Mouse (Mus musculus): Measurements from ENCODE around the gene Pou1f1. TPM values are rescaled to one million over a fixed set of nuclear protein-coding genes. Genes with fewer than 3 reads are reported as not detected.

The Pou1f1 gene
- total RNA-seq, 1 experiment: not detected

- H3K36me3 ChIP-seq (ENCODE audit: control insufficient read depth, insufficient read depth, low read length, poor library complexity, severe bottlenecking): no peaks in the 10 kb centered on the region
- no peak overlapping the region for H3K27ac ChIP-seq (ENCODE audit: insufficient read depth, low read depth, low read length, poor library complexity, severe bottlenecking)
- TF ChIP-seq ZNF384 (IDR thresholded peaks at IDR 0.05; ENCODE audit: low read depth, low read length) (no peak), MAFK (IDR thresholded peaks at IDR 0.05; ENCODE audit: insufficient read depth, low read depth, low read length) (no peak), HCFC1 (IDR thresholded peaks at IDR 0.05; ENCODE audit: borderline replicate concordance, insufficient read depth, low read length) (no peak), ZC3H11A (IDR thresholded peaks at IDR 0.05; ENCODE audit: borderline replicate concordance, low read depth, low read length) (no peak), CHD2 (IDR thresholded peaks at IDR 0.05; ENCODE audit: low read depth, low read length) (no peak)
- no peaks in the 10 kb centered on the region for H3K4me1 ChIP-seq (ENCODE audit: control insufficient read depth in 2 of 2, insufficient read depth in 2 of 2, low read length in 2 of 2, poor library complexity in 1 of 2)
- peak overlapping the region; percentile 90 to 91 for H3K4me3 ChIP-seq (ENCODE audit: insufficient read depth in 1 of 2, low read depth in 1 of 2, low read length in 2 of 2, poor library complexity in 1 of 2, severe bottlenecking in 1 of 2)
- no peaks in the 10 kb centered on the region for H3K9me3 ChIP-seq (ENCODE audit: control insufficient read depth, insufficient read depth, low read depth, low read length)
- H3K9ac ChIP-seq (ENCODE audit: insufficient read depth, low read depth, low read length, poor library complexity, severe bottlenecking): no peak overlapping the region
- in situ Hi-C loops (cut with MboI; ENCODE audit: low sequenced_read_pairs in 2 of 2, unreplicated experiment in 2 of 2): no loop called here
- peak; percentile 1 for DNase-seq (ENCODE audit: low read depth, low spot score)
These were observed 41.0 kb downstream of the Pou1f1 start for GRCm38 (mm10) chr16:65560996-65561962.

- H3K27ac ChIP-seq (ENCODE audit: insufficient read depth, low read depth, low read length, poor library complexity, severe bottlenecking): no peak within 1 kb of the TSS
- peak; percentile 73 for DNase-seq (ENCODE audit: low read depth, low spot score)
- peak within 1 kb of the TSS; percentile 87 for H3K9ac ChIP-seq (ENCODE audit: insufficient read depth, low read depth, low read length, poor library complexity, severe bottlenecking)
- H3K4me3 ChIP-seq (ENCODE audit: insufficient read depth in 1 of 2, low read depth in 1 of 2, low read length in 2 of 2, poor library complexity in 1 of 2, severe bottlenecking in 1 of 2): peak within 1 kb of the TSS; percentile 90 to 91
- H3K4me1 ChIP-seq (ENCODE audit: control insufficient read depth in 2 of 2, insufficient read depth in 2 of 2, low read length in 2 of 2, poor library complexity in 1 of 2): no peaks in the 10 kb centered on the region
- TF ChIP-seq HCFC1 (IDR thresholded peaks at IDR 0.05; ENCODE audit: borderline replicate concordance, insufficient read depth, low read length) (peak; percentile 85), ZC3H11A (IDR thresholded peaks at IDR 0.05; ENCODE audit: borderline replicate concordance, low read depth, low read length) (no peak)
- no peaks in the 10 kb centered on the region for H3K36me3 ChIP-seq (ENCODE audit: control insufficient read depth, insufficient read depth, low read length, poor library complexity, severe bottlenecking)
- in situ Hi-C loops (cut with MboI; ENCODE audit: low sequenced_read_pairs in 2 of 2, unreplicated experiment in 2 of 2): no loop called here
- no peaks in the 10 kb centered on the region for H3K9me3 ChIP-seq (ENCODE audit: control insufficient read depth, insufficient read depth, low read depth, low read length)
These were observed 41.9 kb downstream of the Pou1f1 start, which contains the start of gene Chmp2b for GRCm38 (mm10) chr16:65561963-65562863. Gene Chmp2b (minus strand): TSS chr16:65562726.

GRCm38 (mm10) chr16:65562864-65563206 is 42.5 kb downstream of the Pou1f1 start:
- in situ Hi-C loops (cut with MboI; ENCODE audit: low sequenced_read_pairs in 2 of 2, unreplicated experiment in 2 of 2): no loop called here
- no peak overlapping the region for H3K27ac ChIP-seq (ENCODE audit: insufficient read depth, low read depth, low read length, poor library complexity, severe bottlenecking)
- H3K9me3 ChIP-seq (ENCODE audit: control insufficient read depth, insufficient read depth, low read depth, low read length): no peaks in the 10 kb centered on the region
- no peak; the same call in 1 of the 2 replicates for TF ChIP-seq HCFC1 (IDR thresholded peaks at IDR 0.05; ENCODE audit: borderline replicate concordance, insufficient read depth, low read length)
- TF ChIP-seq ZC3H11A (IDR thresholded peaks at IDR 0.05; ENCODE audit: borderline replicate concordance, low read depth, low read length): no peak
- no peak for TF ChIP-seq MAFK (IDR thresholded peaks at IDR 0.05; ENCODE audit: insufficient read depth, low read depth, low read length)
- no peak for TF ChIP-seq ZNF384 (IDR thresholded peaks at IDR 0.05; ENCODE audit: low read depth, low read length)
- TF ChIP-seq CHD2 (IDR thresholded peaks at IDR 0.05; ENCODE audit: low read depth, low read length): no peak
- no peak for DNase-seq (ENCODE audit: low read depth, low spot score)
- H3K4me1 ChIP-seq (ENCODE audit: control insufficient read depth in 2 of 2, insufficient read depth in 2 of 2, low read length in 2 of 2, poor library complexity in 1 of 2): no peaks in the 10 kb centered on the region
- H3K4me3 ChIP-seq (ENCODE audit: insufficient read depth in 1 of 2, low read depth in 1 of 2, low read length in 2 of 2, poor library complexity in 1 of 2, severe bottlenecking in 1 of 2): peak overlapping the region; percentile 90 to 91
- H3K9ac ChIP-seq (ENCODE audit: insufficient read depth, low read depth, low read length, poor library complexity, severe bottlenecking): peak overlapping the region; percentile 80
- no peaks in the 10 kb centered on the region for H3K36me3 ChIP-seq (ENCODE audit: control insufficient read depth, insufficient read depth, low read length, poor library complexity, severe bottlenecking)

- Histone ChIP-seq H3K27ac (ENCODE audit: insufficient read depth, low read depth, low read length, poor library complexity, severe bottlenecking) (no peak overlapping the region), H3K9ac (ENCODE audit: insufficient read depth, low read depth, low read length, poor library complexity, severe bottlenecking) (no peak overlapping the region), H3K36me3 (ENCODE audit: control insufficient read depth, insufficient read depth, low read length, poor library complexity, severe bottlenecking) (no peaks in the 10 kb centered on the region), H3K4me3 (ENCODE audit: insufficient read depth in 1 of 2, low read depth in 1 of 2, low read length in 2 of 2, poor library complexity in 1 of 2, severe bottlenecking in 1 of 2) (no peak overlapping the region), H3K9me3 (ENCODE audit: control insufficient read depth, insufficient read depth, low read depth, low read length) (no peaks in the 10 kb centered on the region), H3K4me1 (ENCODE audit: control insufficient read depth in 2 of 2, insufficient read depth in 2 of 2, low read length in 2 of 2, poor library complexity in 1 of 2) (no peaks in the 10 kb centered on the region)
- DNase-seq (ENCODE audit: low read depth, low spot score): no peak
- in situ Hi-C loops (cut with MboI; ENCODE audit: low sequenced_read_pairs in 2 of 2, unreplicated experiment in 2 of 2): no loop called here
- TF ChIP-seq ZC3H11A (IDR thresholded peaks at IDR 0.05; ENCODE audit: borderline replicate concordance, low read depth, low read length): no peak
- no peak for TF ChIP-seq CHD2 (IDR thresholded peaks at IDR 0.05; ENCODE audit: low read depth, low read length)
- no peak for TF ChIP-seq MAFK (IDR thresholded peaks at IDR 0.05; ENCODE audit: insufficient read depth, low read depth, low read length)
- no peak for TF ChIP-seq ZNF384 (IDR thresholded peaks at IDR 0.05; ENCODE audit: low read depth, low read length)
- TF ChIP-seq HCFC1 (IDR thresholded peaks at IDR 0.05; ENCODE audit: borderline replicate concordance, insufficient read depth, low read length): no peak
These were observed 44.0 kb downstream of the Pou1f1 start for GRCm38 (mm10) chr16:65564306-65564705.
